Mouse (Mus musculus): ENCODE data around the gene Enkd1.

Enkd1 gene

DNA sequence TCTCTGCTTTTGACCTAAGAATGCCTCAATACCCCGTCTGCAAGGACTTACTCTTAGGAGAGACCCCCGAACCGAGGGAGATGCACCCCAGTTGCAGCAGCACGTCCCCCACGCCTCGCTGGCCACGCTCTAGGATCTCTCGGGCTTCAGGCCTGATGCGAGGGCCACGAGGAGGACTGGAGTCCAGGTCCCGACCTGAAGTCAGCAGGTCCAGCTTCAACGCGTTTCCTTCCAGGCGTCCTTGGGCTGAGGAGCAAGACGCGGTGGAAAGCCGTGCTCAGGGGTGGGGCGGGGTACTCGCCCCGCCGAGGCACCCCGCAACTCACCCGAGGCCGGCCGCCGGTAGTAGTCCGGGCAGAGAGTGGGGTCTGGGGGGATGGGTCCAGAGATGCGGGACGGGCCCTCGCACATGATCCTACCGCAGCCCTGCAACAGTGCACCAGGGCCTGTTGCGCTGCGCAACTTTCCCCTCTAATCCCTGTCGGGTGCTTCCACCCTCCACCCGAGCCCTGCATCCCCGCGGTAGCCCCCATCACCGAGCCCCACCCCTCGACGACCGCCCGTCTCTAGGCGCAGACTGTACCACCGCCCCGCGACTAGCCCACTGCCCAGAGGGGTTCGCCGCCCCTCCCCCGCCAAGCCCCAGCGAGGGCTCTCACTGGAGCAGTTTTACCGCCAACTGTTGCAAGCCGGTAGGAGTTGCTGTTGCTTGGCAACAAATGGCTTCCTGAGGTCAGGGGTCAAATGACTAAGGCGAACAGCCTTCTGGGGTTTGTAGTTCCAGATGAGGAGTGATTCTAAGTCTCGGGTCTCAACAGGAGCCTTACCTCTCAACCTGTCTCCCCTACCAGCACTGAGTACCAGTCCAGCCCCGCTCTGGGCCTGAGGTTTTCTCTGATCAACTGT lies at the start of gene Enkd1, which contains the start of gene 4933405L10Rik:
Gene Enkd1, minus strand, starts transcription at position 713 of the 906 bp plus-strand sequence.
Gene 4933405L10Rik, plus strand, starts transcription at position 158 of the 906 bp plus-strand sequence.
- peak; percentile 94 for DNase-seq (ENCODE audit: extremely low spot score)

DNA sequence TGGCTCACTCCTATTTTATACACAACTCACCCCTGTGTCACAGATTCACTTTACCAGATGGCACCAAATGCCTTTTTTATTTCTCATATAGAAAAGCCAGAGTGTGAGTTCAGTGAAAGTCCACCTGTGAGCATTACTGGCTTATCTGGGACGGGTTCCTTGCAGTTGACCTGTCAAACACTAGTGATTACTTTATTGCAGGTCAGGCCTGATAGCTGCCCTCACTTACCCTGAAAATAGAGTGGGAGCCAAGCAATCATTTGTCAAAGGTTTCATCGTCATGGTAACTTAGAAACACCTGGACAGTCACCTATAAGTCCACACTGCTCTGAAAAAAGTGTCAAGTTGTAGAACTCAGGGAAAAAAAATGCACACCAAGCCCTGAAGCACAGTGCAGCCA lies 46.7 kb upstream of the Enkd1 start:
- no peak for DNase-seq (ENCODE audit: extremely low spot score)

DNA sequence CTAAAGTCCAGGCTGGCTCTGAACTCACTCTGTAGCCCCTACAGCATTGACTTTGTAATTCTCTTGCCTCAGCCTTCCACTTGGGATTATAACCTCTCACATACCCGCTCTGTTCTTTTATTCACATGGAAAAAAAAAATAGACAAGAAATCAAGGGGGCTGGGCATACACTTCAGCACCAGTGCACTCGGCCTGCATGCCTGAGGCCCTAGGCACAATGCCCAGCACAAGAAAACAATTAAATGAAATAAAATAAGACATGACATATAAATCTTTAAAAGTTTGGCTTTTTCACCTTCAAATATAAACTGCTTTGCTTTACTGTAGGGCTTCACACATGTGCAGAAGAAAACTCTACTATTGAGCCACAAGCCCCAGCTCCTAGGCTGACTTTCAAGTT lies 45.9 kb upstream of the Enkd1 start:
- no peak for DNase-seq (ENCODE audit: extremely low spot score)

DNA sequence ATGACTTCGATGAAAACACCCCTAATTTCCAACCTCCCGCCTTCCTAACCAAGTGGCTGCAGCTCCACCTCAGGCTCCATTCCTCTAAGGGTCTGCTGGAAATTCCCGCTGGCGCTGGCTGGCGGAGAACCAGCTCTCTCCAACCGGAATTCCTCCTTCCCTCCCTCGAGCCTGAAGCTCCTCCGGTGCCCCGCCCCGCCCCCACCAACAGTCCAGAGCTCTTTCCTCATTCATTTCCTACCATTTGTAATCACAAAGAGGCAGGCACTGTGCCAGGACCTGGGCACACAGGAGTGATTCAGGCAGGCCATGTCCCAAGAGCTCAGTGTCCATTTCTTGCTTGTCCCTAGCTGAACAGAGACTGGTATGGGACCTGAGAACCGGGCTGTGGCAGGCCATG lies 42.6 kb upstream of the Enkd1 start:
- peak; percentile 42 for DNase-seq (ENCODE audit: extremely low spot score)

DNA sequence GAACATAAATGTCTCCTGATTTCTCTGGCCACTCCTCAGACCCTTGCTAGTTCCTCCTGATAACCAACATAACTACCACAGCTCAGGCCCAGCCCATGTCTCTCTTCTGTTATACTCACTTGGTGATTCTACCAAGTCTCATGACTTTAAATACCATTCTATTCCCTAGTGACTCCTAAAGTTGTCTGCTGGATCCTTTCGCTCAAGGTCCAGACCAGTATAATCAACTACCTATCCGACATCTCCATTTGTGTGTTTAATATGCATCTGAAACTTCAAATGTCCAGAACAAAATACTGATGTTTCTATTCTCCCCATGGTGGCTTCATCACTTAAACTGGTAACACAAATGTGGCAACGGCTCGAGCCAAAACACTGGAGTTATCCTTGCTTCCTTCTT lies 35.3 kb upstream of the Enkd1 start:
- DNase-seq (ENCODE audit: extremely low spot score) = no peak

DNA sequence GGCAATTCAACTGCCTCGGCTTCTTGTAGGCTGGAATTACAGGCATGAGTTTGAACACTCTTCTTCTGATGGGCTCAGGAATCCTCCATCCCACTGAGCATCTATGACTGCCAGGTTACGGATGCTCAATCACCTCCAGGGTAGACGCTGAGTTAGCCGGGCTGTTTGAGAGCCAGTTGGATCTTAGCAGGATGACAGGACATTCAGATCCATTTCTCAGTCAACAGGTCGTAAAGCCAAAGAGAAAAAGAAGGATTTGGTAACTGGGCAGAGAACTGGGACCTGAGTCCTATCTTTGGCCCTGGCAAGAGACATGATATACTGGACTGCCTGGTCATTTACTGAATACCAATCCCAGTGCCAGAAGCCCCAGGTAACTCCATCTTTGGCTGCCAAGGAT lies 31.2 kb upstream of the Enkd1 start:
- DNase-seq (ENCODE audit: extremely low spot score) = no peak

DNA sequence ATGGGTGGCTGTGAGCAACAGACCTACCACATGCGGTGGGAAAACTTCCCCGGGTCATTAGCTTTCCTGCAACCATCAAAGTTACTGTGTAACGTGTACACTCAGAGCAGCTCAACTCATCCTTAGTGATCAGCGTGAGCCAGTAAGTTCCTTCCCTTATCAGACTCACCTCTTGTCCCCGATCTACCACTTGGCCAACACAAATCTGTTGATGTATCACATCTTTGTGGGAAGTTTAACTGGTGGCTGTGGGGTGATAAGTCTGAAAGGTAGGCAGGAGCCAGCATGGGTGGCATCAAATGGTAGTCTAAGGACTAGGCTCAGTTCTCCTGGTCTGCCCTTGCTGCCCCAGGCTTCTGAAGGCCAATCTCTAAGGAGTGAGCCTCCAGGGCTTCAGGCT lies 24.2 kb upstream of the Enkd1 start:
- no peak for DNase-seq (ENCODE audit: extremely low spot score)

DNA sequence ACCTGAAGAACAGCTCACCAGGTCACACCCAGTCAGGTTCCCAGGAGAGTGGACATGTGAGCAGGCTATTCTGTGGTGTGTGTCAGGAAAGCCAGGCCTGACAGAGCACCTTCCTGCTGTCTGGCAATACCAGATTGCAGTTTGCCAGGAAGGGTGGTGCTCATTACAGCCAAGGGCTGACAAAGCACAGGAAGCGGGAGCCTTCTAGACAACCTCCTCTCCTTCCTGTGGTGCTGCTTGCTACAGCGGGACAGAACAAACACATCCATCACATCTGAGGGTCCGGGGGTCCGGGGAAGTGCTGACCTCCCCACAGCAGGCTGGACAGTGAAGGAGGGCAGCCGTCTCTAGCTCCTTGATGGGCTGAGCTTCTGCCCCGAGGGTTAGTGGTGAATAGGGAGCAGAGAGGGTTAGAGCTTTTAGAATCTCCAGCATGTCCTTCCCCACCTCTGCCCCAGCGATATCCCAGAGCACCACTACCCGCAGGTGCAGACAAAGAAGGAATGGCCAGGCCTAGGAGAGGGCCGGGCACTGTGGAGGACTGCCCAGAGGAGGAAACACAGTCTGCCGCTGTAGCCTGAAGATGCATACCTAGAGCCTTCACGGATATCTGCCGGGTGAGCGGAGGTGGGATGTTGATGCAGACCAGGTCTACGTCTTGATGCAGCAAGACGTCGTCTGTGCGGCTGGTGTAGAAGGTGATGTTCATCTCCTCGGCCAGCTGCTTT lies 19.6 kb upstream of the Enkd1 start:
- DNase-seq (ENCODE audit: extremely low spot score) = no peak

DNA sequence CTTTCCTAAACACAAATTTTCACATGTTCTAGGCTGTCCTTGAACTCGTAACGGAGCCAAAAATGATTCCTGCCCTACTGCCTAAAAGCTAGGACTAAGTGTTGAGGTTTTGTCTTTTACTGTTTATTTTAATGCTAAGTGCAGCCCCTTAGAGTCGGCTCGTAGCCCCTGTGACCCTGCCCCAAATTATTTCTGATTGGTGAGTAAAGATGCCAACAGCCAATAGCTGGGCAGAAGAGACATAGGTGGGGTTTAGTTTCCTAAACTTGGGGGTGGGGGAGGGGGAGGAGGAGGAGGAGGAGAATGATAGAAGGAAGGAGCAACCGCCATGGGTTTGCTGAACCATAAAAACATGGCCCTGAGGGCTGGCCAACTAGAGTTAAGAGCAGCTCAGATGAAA lies 17.7 kb upstream of the Enkd1 start:
- no peak for DNase-seq (ENCODE audit: extremely low spot score)

DNA sequence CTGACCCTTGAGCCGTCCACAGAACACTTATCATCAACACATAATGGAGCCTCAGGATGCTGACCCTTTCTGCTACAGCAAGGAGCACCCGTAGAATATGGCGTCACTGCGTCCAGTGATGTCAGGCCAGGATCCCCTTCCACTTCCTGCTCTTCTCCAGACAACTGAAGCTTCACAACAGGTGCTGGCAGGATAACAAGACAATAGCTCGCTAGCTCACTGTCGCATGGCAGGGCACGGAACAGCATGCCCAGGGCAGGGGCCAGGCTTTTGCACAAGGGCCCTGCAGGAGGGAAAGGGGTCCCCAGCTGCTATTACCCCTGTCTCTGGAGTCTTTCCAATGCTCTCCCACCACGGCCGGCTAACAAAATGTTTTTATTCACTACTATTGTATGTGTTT lies 14.9 kb upstream of the Enkd1 start:
- DNase-seq (ENCODE audit: extremely low spot score) = no peak

DNA sequence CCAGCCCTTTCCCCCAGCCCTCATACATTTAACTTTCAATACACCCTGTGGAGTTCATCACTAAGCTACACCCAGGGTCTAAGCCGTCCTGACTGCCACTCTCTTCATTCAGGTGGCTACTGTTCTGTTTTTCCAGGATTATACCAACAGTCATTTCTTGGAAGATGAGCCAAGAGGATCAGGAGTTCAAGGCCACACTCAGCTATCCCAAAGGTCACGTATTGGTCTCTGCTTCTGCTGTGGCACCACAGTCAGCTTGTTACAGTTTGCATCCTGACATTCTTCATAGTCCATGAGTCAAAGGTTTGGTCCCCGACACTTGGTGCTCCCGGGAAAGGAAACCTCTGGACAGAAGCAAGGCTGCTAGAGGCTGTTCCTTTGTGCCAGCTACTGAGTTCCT lies 11.6 kb upstream of the Enkd1 start:
- DNase-seq (ENCODE audit: extremely low spot score) = no peak

DNA sequence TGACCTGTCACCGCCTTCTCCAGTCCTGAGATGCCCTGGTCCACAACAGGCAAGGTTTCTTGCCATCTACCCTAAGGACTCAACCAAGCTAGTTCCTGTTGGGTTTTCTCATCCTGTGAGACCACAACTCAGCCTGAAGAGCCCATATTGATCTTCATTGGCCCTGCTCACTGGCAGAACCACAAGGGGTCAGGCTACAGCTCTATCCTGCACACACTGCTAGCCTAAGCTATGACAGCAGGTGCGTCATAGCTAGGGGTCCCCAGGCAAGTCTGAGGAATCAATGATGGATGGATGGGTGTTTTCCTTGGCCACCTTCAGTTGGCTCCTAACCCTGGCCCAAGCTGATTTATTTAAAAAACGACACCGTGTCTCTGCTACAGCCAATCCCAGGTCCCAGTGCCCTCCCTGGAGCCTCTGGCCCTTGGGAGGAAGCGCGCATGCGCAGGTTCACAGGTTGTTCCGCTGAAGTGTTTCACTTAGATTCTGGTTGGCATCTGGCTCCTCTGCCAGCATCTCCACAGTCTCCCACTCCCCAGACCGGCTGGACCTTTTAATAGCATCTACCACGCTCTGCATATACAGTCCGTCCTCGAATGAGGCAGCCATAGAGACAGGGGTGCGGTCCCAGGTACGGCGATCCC lies 8.4 kb upstream of the Enkd1 start:
- no peak for DNase-seq (ENCODE audit: extremely low spot score)

DNA sequence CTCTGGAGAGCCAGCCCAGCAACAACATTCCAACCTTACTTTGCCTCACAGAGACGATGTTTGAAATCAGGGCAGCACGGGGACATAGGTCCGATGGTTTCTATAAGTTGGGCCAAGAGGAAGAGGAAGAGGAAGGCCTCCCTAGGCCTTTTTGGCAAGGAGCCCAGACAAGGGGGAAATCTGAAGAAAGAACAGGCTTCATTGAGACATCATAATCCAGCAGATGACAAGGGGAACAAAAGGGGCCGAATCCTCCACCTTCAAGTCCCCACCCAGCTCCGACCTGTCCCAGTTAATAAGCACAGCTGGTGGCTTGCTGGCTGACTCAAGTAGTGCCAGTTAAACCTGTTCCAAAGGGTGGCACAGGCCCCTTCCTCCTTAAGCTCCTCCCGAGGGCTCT lies 7.0 kb upstream of the Enkd1 start:
- DNase-seq (ENCODE audit: extremely low spot score) = no peak

DNA sequence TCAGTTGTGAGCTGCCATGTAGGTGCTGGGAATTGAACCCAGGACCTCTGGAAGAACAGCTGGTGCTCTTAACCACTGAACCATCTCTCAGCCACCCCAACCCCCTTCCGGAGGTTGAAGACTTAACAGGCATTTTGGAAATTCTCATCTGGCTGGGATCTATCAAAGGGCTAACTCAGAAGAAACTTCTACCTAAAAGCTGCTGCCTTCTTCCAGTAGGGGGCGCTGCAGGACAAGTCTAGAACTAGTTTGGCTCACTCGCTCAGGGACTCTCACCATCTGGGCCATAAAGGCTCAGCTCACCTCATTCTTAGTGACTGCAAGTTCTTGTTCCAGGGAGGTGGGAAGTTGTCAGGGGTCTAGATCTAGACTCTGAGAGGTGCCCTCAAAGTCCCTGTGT lies 6.1 kb upstream of the Enkd1 start:
- peak; percentile 82 for DNase-seq (ENCODE audit: extremely low spot score)

DNA sequence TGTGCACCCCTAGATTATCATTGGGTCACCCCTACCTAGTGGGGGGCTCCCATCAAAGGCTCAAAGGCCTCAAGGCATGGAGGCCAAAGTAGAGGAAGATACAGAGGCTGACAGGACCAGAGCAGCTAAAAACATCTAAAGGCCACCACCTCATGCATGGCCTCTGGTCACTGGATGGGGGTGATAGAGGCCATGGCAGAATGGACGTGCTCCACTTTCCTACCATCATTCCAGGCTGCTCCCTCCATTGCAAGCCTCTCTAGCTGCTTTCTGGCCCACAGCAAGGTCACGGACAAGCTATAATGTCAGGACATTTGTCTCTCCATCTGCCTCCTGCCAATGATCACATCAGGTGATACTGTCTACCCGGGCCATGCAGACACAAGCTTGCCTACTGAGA lies 4.3 kb upstream of the Enkd1 start:
- no peak for DNase-seq (ENCODE audit: extremely low spot score)

DNA sequence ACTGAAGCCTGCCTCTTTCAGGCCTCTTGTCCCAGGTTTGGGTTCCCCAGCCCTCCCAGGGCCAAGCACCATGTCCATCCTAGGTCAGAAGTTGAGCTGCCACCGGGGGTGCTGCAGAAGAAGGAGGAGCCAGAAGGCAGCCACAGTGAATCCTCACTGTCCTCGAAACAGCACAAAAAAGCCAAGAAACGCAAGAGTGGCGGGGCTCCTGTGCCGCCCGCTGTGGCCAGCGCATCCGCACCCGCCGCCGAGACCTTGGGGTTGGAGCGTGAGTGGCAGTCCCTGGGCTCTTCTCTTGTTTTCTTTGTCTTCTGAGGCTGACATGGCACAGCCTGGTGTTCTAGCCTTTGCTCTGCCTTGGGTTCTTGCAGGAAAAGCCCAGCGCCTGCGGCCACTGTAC lies 1.3 kb upstream of the Enkd1 start:
- no peak for DNase-seq (ENCODE audit: extremely low spot score)

DNA sequence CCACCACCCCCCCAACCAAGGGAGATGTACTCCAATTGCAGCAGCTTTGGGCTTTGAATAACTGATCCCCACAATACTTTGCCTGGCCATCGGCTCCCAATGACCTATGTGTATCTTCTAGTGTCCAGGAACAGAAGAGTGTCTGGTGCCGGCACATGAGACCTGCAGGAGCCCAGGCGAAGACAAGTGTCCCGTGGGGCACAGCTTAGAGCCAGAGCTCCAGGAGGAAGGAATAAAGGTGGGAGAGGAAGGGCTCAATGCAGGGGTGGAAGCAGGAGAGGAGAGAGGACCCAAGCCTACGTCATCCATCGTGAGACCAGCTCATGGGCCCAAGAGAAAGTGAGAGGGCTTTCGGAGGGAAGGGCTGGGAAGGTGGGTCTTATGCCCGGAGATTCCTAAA lies 665 bp upstream of the Enkd1 start:
- DNase-seq (ENCODE audit: extremely low spot score) = no peak

DNA sequence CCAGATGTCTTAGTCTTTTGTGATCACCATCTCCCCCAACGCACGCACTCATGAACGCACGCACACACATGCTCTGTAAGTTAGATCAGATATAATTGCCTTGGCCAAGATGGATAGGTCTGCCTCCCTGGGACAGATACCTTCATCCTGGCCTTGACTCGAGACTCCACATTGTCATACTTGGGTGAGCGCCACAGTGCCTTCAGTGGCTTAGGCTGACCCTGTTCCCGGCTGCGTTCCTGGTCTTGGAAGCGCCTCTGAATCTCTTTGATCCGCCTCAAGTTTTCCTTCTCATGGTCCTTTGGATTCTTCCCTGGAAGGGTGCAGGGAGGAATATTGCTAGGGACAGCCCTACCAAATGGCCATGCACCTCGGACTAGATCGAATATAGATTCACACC lies 1.6 kb downstream of the Enkd1 start:
- no peak for DNase-seq (ENCODE audit: extremely low spot score)

DNA sequence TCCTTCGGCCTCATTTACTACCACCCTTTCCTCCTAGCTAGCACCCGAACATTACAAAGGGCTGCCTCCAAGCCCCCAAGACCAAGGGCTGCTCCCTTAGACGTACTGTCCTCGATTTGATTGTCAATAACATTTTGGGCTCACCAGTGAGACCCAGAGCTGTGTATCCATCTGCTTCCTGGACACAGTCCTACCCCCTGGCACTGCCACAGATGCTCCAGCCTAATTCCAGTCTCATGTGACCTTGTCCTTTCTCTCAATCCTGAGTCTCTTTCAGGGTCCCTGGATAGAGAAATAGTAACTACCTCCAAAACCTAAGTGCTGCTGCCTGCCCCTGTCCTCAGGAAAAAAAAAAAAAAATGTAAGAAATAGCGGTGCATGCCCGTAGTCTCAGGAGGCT lies 3.1 kb downstream of the Enkd1 start:
- no peak for DNase-seq (ENCODE audit: extremely low spot score)

DNA sequence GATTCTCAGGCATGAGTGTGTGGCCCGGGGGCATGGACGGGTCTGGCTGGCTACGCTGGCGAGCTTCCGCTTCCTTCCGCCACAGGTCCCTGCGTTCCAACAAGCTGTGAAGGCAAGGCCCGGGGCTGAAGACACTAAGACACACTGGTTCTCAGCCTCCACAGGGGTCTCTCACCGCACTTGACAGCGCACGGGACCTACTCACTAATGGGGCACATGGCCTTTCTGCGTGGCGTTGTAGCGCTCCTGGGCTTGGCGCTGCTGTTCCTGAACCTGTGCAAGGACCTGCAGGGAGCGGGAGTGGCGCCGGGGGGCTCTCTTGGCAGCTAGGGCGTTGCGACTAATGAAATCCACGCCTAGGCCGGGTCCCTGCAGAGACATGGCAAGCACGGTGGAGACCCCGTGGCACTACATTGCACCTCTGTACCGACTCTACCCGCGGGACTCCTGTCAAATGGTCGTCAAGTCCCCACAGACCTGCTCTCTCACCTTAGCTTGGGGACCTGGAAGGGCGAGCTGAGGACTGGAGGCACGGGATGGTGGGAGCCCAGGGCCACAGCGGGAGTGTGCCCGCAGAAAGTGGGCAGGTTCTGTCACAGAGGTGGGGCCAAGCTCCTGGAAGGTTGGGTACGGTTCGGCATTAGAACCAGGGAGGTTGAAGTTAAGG lies 3.7 kb downstream of the Enkd1 start:
- no peak for DNase-seq (ENCODE audit: extremely low spot score)

DNA sequence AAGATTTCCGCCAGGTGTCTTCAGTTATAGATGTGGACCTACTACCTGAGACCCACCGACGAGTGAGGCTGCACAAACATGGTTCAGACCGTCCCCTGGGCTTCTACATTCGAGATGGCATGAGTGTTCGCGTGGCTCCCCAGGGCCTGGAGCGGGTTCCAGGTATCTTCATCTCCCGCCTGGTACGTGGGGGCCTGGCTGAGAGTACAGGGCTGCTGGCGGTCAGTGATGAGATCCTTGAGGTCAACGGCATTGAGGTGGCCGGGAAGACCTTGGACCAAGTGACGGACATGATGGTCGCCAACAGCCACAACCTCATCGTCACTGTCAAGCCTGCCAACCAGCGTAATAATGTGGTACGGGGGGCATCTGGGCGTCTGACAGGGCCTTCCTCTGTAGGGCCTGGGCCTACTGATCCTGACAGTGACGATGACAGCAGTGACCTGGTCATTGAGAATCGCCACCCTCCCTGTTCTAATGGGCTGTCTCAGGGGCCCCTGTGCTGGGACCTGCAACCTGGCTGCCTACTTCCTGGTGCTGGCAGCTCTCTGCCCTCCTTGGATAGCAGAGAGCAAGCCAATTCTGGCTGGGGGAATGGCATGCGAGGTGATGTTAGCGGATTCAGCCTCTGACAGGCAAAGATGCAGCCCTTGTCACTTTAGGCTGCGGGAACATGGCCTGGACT lies 5.1 kb downstream of the Enkd1 start:
- DNase-seq (ENCODE audit: extremely low spot score) = no peak

DNA sequence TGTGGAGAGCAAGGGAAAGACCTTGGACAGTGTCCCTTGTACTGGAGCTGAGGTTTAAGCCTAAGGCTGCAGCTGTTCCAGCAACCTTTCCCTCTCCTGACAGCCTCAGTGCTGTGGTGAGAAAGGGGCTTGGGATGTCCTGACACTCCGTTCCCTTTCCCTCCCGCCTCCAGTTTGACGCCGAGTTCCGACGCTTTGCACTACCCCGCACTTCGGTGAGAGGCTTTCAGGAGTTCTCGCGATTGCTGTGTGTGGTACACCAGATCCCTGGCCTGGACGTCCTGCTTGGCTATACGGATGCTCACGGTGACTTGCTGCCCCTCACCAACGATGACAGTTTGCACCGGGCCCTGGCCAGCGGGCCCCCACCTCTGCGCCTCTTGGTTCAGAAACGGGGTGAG lies 6.0 kb downstream of the Enkd1 start:
- DNase-seq (ENCODE audit: extremely low spot score) = no peak

Measured in embryo, embryonic 9.5 days (tissue).